Mouse (Mus musculus): ENCODE results near the gene Mdm4. TPM values are rescaled to one million over a fixed set of nuclear protein-coding genes. Genes with fewer than 3 reads are reported as not detected.

Mdm4 gene
- total and polyA plus RNA-seq, 3 experiments: 19.8 to 28.1 TPM; not detected in 1

GRCm38 (mm10) chr1:133045011-133045860 is 14.9 kb upstream of the Mdm4 start, which contains the start of gene Pik3c2b:
Gene Pik3c2b, plus strand, starts transcription at chr1:133045667.
- no peaks in the 10 kb centered on the region for H3K9me3 ChIP-seq (replicated peaks; ENCODE audit: insufficient read depth, low read length)
- peak within 1 kb of the TSS; percentile 37 for H3K27ac ChIP-seq (ENCODE audit: control insufficient read depth, low read depth, low read length)
- no peak for TF ChIP-seq E2F4 (IDR thresholded peaks at IDR 0.05; ENCODE audit: borderline replicate concordance, low read depth, low read length)
- no peak for TF ChIP-seq CHD1 (IDR thresholded peaks at IDR 0.05; ENCODE audit: low read depth, low read length)
- TF ChIP-seq MAX (IDR thresholded peaks at IDR 0.05; ENCODE audit: low read length): no peak
- TF ChIP-seq GATA1 (IDR thresholded peaks at IDR 0.05; ENCODE audit: low read depth, low read length): no peak
- TF ChIP-seq POLR2A (IDR thresholded peaks at IDR 0.05; ENCODE audit: control insufficient read depth in 1 of 2, insufficient read depth in 1 of 2, low read depth in 1 of 2, low read length in 2 of 2, poor library complexity in 1 of 2): peak in 1 of 2 experiments; percentile 43; a peak in 2 of 4 replicates
- TF ChIP-seq ETS1 (IDR thresholded peaks at IDR 0.05; ENCODE audit: low read depth, low read length): 0 out of 2 replicates have a peak, but pooled peaks have one; percentile 6
- peak; percentile 87 for TF ChIP-seq TBP (IDR thresholded peaks at IDR 0.05; ENCODE audit: low read depth, low read length)
- TF ChIP-seq RCOR1 (IDR thresholded peaks at IDR 0.05; ENCODE audit: low read depth, low read length): no peak
- TF ChIP-seq EP300 (IDR thresholded peaks at IDR 0.05; ENCODE audit: low read depth in 1 of 2, low read length in 2 of 2): no peak
- 0 out of 2 replicates have a peak, but pooled peaks have one; percentile 1 for TF ChIP-seq TCF12 (IDR thresholded peaks at IDR 0.05; ENCODE audit: low read depth, low read length)
- TF ChIP-seq ZMIZ1 (IDR thresholded peaks at IDR 0.05; ENCODE audit: low read depth, low read length): peak; percentile 89
- DNase-seq (ENCODE audit: low read depth, low spot score): peak; percentile 70
- peaks cover 0 to 9% of the 10 kb centered on the region in 2 experiments; a peak in 2 of 4 replicates for H3K36me3 ChIP-seq (ENCODE audit: control insufficient read depth in 1 of 2, insufficient read depth in 2 of 2, low read length in 2 of 2)
- peak within 1 kb of the TSS; percentile 88 to 95 for H3K4me3 ChIP-seq (ENCODE audit: control insufficient read depth in 1 of 2, insufficient read depth in 1 of 2, low read depth in 2 of 2, low read length in 2 of 2)
- peaks cover 4% of the 10 kb centered on the region for H3K79me2 ChIP-seq (ENCODE audit: control insufficient read depth, insufficient read depth, low read length, poor library complexity)
- no peaks in the 10 kb centered on the region for H3K27me3 ChIP-seq (ENCODE audit: control insufficient read depth in 1 of 2, insufficient read depth in 2 of 2, low read length in 2 of 2)
- H3K9ac ChIP-seq (ENCODE audit: control insufficient read depth, low read depth, low read length, poor library complexity, severe bottlenecking): peak within 1 kb of the TSS; percentile 88
- H3K4me1 ChIP-seq (ENCODE audit: control insufficient read depth in 1 of 2, insufficient read depth in 2 of 2, low read length in 2 of 2): peaks cover 0 to 11% of the 10 kb centered on the region in 2 experiments; a peak in 3 of 4 replicates

DNA sequence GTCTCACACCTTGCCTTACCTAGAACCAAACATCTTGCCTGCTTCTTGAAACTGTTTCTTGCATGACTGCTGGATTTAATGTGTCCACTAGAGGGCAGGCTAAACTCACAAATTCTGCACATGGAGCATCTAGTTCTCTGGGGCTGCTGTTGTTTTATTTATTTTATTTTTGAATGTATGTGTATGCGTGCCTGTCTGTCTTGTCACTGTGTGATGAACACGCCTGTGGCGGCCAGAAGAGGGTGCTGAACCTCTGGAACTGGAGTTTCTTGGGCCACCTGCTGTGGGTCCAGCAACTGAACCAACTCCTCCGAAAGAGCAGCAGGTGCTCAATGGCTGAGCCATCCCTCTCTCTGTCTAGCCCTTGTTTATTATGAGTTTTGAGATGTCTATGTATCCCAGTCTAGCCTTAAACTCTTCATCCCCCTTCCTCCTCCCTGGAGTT is 9.2 kb upstream of the Mdm4 start:
- Histone ChIP-seq H3K4me3 (ENCODE audit: control insufficient read depth in 1 of 2, insufficient read depth in 1 of 2, low read depth in 2 of 2, low read length in 2 of 2) (no peak overlapping the region), H3K79me2 (ENCODE audit: control insufficient read depth, insufficient read depth, low read length, poor library complexity) (no peaks in the 10 kb centered on the region), H3K4me1 (ENCODE audit: control insufficient read depth in 1 of 2, insufficient read depth in 2 of 2, low read length in 2 of 2) (no peaks in the 10 kb centered on the region), H3K27me3 (ENCODE audit: control insufficient read depth in 1 of 2, insufficient read depth in 2 of 2, low read length in 2 of 2) (no peaks in the 10 kb centered on the region), H3K9ac (ENCODE audit: control insufficient read depth, low read depth, low read length, poor library complexity, severe bottlenecking) (no peak overlapping the region), H3K36me3 (ENCODE audit: control insufficient read depth in 1 of 2, insufficient read depth in 2 of 2, low read length in 2 of 2) (no peaks in the 10 kb centered on the region), H3K9me3 (replicated peaks; ENCODE audit: insufficient read depth, low read length) (no peaks in the 10 kb centered on the region), H3K27ac (ENCODE audit: control insufficient read depth, low read depth, low read length) (no peak overlapping the region)
- DNase-seq (ENCODE audit: low read depth, low spot score): peak; percentile 87
- peak; percentile 59 to 91 (median 80) for TF ChIP-seq CTCF (IDR thresholded peaks at IDR 0.05 in 2 of 3, conservative IDR thresholded peaks at IDR 0.05 in 1 of 3; ENCODE audit: control insufficient read depth in 1 of 3, insufficient read depth in 1 of 3, low read depth in 2 of 3, low read length in 3 of 3, poor library complexity in 1 of 3, severe bottlenecking in 1 of 3)
- TF ChIP-seq ZC3H11A (IDR thresholded peaks at IDR 0.05; ENCODE audit: low read depth, low read length): peak; percentile 87
- TF ChIP-seq KAT2A (conservative IDR thresholded peaks at IDR 0.05; ENCODE audit: low read depth, low read length): no peak
- TF ChIP-seq ETS1 (IDR thresholded peaks at IDR 0.05; ENCODE audit: low read depth, low read length): no peak
- TF ChIP-seq GATA1 (IDR thresholded peaks at IDR 0.05; ENCODE audit: low read depth, low read length): no peak
- TF ChIP-seq E2F4 (IDR thresholded peaks at IDR 0.05; ENCODE audit: borderline replicate concordance, low read depth, low read length): no peak
- TF ChIP-seq MYC (IDR thresholded peaks at IDR 0.05; ENCODE audit: low read depth, low read length): peak; percentile 77; the same call in 1 of the 2 replicates
- TF ChIP-seq USF2 (IDR thresholded peaks at IDR 0.05; ENCODE audit: borderline replicate concordance in 1 of 2, insufficient read depth in 1 of 2, low read depth in 1 of 2, low read length in 2 of 2): no peak
- TF ChIP-seq MAX (IDR thresholded peaks at IDR 0.05; ENCODE audit: low read length): no peak
- TF ChIP-seq POLR2A (IDR thresholded peaks at IDR 0.05; ENCODE audit: control insufficient read depth in 1 of 2, insufficient read depth in 1 of 2, low read depth in 1 of 2, low read length in 2 of 2, poor library complexity in 1 of 2): no peak
- TF ChIP-seq POLR2AphosphoS2 (IDR thresholded peaks at IDR 0.05; ENCODE audit: low read length): no peak
- no peak for TF ChIP-seq EP300 (IDR thresholded peaks at IDR 0.05; ENCODE audit: low read depth in 1 of 2, low read length in 2 of 2)
- no peak for TF ChIP-seq MAFK (IDR thresholded peaks at IDR 0.05; ENCODE audit: borderline replicate concordance, low read depth, low read length)
- no peak for TF ChIP-seq RCOR1 (IDR thresholded peaks at IDR 0.05; ENCODE audit: low read depth, low read length)
- no peak for TF ChIP-seq CHD1 (IDR thresholded peaks at IDR 0.05; ENCODE audit: low read depth, low read length)
- peak; percentile 68 for TF ChIP-seq SIN3A (IDR thresholded peaks at IDR 0.05; ENCODE audit: low read length)
- no peak for TF ChIP-seq ZKSCAN1 (IDR thresholded peaks at IDR 0.05; ENCODE audit: low read depth, low read length)
- no peak for TF ChIP-seq NELFE (IDR thresholded peaks at IDR 0.05; ENCODE audit: low read depth, low read length)
- TF ChIP-seq JUND (IDR thresholded peaks at IDR 0.05; ENCODE audit: low read depth, low read length): no peak; the same call in 1 of the 2 replicates
- TF ChIP-seq GABPA (IDR thresholded peaks at IDR 0.05; ENCODE audit: low read depth, low read length): no peak
- no peak for TF ChIP-seq MEF2A (IDR thresholded peaks at IDR 0.05; ENCODE audit: extremely low read depth, insufficient replicate concordance, low read depth, low read length, poor library complexity, severe bottlenecking)
- TF ChIP-seq ZNF384 (IDR thresholded peaks at IDR 0.05; ENCODE audit: low read depth, low read length): 0 out of 2 replicates have a peak, but pooled peaks have one; percentile 5
- 0 out of 2 replicates have a peak, but pooled peaks have one; percentile 47 for TF ChIP-seq MAZ (IDR thresholded peaks at IDR 0.05; ENCODE audit: low read depth, low read length)
- no peak for TF ChIP-seq MYB (IDR thresholded peaks at IDR 0.05; ENCODE audit: low read depth, low read length)

Measured in MEL (cell line).